Mouse (Mus musculus): ENCODE data around the gene Robo3.

DNA sequence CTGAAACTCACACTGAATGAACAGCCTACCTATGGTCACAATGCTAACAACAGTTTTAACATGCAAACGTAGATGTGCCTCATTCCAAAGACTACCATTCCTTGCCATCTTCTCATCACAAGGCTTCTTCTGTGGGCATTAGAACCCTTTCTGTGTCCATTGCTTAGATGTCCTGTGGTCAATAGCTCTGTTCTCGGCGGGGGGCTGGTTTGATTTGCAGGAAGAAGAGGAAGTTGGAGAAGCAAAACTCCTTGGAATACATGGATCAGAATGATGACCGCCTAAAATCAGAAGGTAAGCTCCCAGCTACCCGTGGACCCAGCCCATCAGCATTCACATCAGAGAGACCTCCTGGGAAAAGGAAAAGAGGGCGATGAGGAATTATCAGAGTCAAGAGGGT is 49.9 kb downstream of the Robo3 start:
- TF ChIP-seq CTCF (IDR thresholded peaks at IDR 0.05; ENCODE audit: insufficient read depth, low read depth, low read length) (no peak), POLR2A (IDR thresholded peaks at IDR 0.05; ENCODE audit: insufficient read depth, low read depth, low read length) (no peak)
